Mouse (Mus musculus) stomach, embryonic 16.5 days (tissue): ENCODE data around the gene Lgals9. TPM values are rescaled to one million over a fixed set of nuclear protein-coding genes. Genes with fewer than 3 reads are reported as not detected.

Experiments used
- ATAC-seq: fragments of 200-750 bp; cut with Nextera tagmentation; 2 replicates; pipeline ENCODE4 v1.8.0; 2017; ENCODE audit warnings: moderate number of reproducible peaks, moderate TSS enrichment; ENCODE audit not compliant: insufficient read depth, low FRiP score
- H3K27ac ChIP-seq: fragments of 300-500 bp; sonication (generic); 2 replicates; pipeline ENCODE4 v1.5.1; 2014; ENCODE audit warnings: low read length
- H3K27me3 ChIP-seq: fragments of 300-500 bp; sonication (generic); 2 replicates; pipeline ENCODE4 v1.6.1; 2014; ENCODE audit warnings: low read length, control low read depth, mixed read lengths; ENCODE audit not compliant: control insufficient read depth, insufficient read depth
- H3K36me3 ChIP-seq: fragments of 300-500 bp; sonication (generic); 2 replicates; pipeline ENCODE4 v1.6.1; 2014; ENCODE audit warnings: low read length; ENCODE audit not compliant: control insufficient read depth, insufficient read depth
- H3K4me1 ChIP-seq: fragments of 300-500 bp; sonication (generic); 2 replicates; pipeline ENCODE4 v1.6.1; 2014; ENCODE audit warnings: low read length, control low read depth, mixed read lengths; ENCODE audit not compliant: control insufficient read depth, insufficient read depth
- H3K4me2 ChIP-seq: fragments of 300-500 bp; sonication (generic); 2 replicates; pipeline ENCODE4 v1.6.1; 2014; ENCODE audit warnings: low read depth, low read length, mixed read lengths
- H3K4me3 ChIP-seq: fragments of 300-500 bp; sonication (generic); replicated peaks from 2 replicates; pipeline ENCODE4 v1.5.1; 2014; ENCODE audit warnings: mild to moderate bottlenecking, low read length
- H3K9ac ChIP-seq: fragments of 300-500 bp; sonication (generic); 2 replicates; pipeline ENCODE4 v1.6.1; 2014; ENCODE audit warnings: low read length
- H3K9me3 ChIP-seq: fragments of 300-500 bp; sonication (generic); replicated peaks from 2 replicates; pipeline ENCODE4 v1.6.1; 2016; ENCODE audit warnings: low read length, control low read depth; ENCODE audit not compliant: control insufficient read depth
- WGBS: fragments of 180-500 bp; shearing (Covaris S2); extraction: QIAGEN DNeasy Blood & Tissue Kit; methylation state at CpG from one replicate; pipeline ENCODE4 v1.1.7; 2014; 5-methylcytosine and 5-hydroxymethylcytosine counted together
- polyA plus RNA-seq: library from polyadenylated mRNA; unstranded; fragments of >200 nt; fragmentation: Nextera tagmentation; extraction: Ambion mirVana; gene quantifications from 2 replicates; pipeline ENCODE4 v1.2.1, GENCODE M21; 2015

Lgals9 gene
- polyA plus RNA-seq, 1 experiment from 2014 or later: 84.2 TPM

GRCm38 (mm10) chr11:78920411-78920939, 64.3 kb downstream of the Lgals9 start, which contains the start of gene Nos2:
Gene Nos2 (plus strand): TSS chr11:78920787.
- Histone ChIP-seq H3K9me3 (no peaks in the 10 kb centered on the region), H3K36me3 (no peaks in the 10 kb centered on the region), H3K4me3 (no peak within 1 kb of the TSS), H3K4me2 (no peak within 1 kb of the TSS), H3K27ac (no peak within 1 kb of the TSS), H3K27me3 (peaks cover 23% of the 10 kb centered on the region), H3K4me1 (peaks cover 7% of the 10 kb centered on the region; the same call in 1 of the 2 replicates), H3K9ac (no peak within 1 kb of the TSS)
- 47% methylated on average over 6 of the region's 6 CpGs for WGBS
- no peak for ATAC-seq

DNA sequence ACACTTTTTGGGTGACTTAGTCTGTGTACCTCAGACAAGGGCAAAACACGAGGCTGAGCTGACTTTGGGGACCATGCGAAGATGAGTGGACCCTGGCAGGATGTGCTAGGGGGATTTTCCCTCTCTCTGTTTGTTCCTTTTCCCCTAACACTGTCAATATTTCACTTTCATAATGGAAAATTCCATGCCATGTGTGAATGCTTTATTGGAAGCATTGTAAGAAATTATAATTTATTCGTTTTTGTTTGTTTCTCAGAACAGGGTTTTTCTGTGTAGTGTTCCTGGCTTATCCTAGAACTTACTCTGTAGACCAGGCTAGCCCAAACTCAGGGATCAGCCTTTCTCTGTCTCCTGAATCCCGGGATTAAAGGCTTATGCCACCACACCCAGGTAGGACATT, 65.0 kb downstream of the Lgals9 start:
- H3K27ac ChIP-seq: no peak overlapping the region
- peaks cover under 1% of the 10 kb centered on the region; the same call in 1 of the 2 replicates for H3K4me1 ChIP-seq
- no peaks in the 10 kb centered on the region for H3K9me3 ChIP-seq
- no peak for ATAC-seq
- H3K36me3 ChIP-seq: no peaks in the 10 kb centered on the region
- H3K4me2 ChIP-seq: no peak overlapping the region
- 70% methylated on average over 4 of the region's 4 CpGs for WGBS
- H3K9ac ChIP-seq: no peak overlapping the region
- no peak overlapping the region for H3K4me3 ChIP-seq
- H3K27me3 ChIP-seq: peaks cover 16% of the 10 kb centered on the region

GRCm38 (mm10) chr11:78916410-78916809, 68.3 kb downstream of the Lgals9 start:
- no peaks in the 10 kb centered on the region for H3K36me3 ChIP-seq
- H3K27me3 ChIP-seq: no peaks in the 10 kb centered on the region
- H3K4me2 ChIP-seq: no peak overlapping the region
- no peak overlapping the region for H3K9ac ChIP-seq
- H3K9me3 ChIP-seq: no peaks in the 10 kb centered on the region
- ATAC-seq: no peak
- WGBS: 69% methylated on average over 1 of the region's 1 CpGs
- no peak overlapping the region for H3K27ac ChIP-seq
- H3K4me1 ChIP-seq: no peaks in the 10 kb centered on the region
- H3K4me3 ChIP-seq: no peak overlapping the region

GRCm38 (mm10) chr11:78915473-78915872, 69.3 kb downstream of the Lgals9 start:
- WGBS: 77% methylated on average over 6 of the region's 6 CpGs
- ATAC-seq: no peak
- no peaks in the 10 kb centered on the region for H3K27me3 ChIP-seq

More at GRCm38 (mm10) chr11:78915473-78915872, 69.3 kb downstream of the Lgals9 start:
- Histone ChIP-seq H3K4me2 (no peak overlapping the region), H3K27ac (no peak overlapping the region), H3K9me3 (no peaks in the 10 kb centered on the region), H3K9ac (no peak overlapping the region), H3K36me3 (no peaks in the 10 kb centered on the region), H3K4me3 (no peak overlapping the region), H3K4me1 (no peaks in the 10 kb centered on the region)

Other genes with a start within 250 kb of the Lgals9 start
- 31.0 and 32.4 TPM in 2 replicates for gene Ccnq, start 233.2 kb downstream of the Lgals9 start, polyA plus RNA-seq
- gene Lyrm9, start 158.4 kb downstream of the Lgals9 start, polyA plus RNA-seq: 16.6 and 20.0 TPM in 2 replicates
- 1.3 and 1.6 TPM in 2 replicates for gene Nos2, start 64.2 kb downstream of the Lgals9 start, polyA plus RNA-seq
- 2.1 and 3.2 TPM in 2 replicates for gene Ksr1, start 161.5 kb upstream of the Lgals9 start, polyA plus RNA-seq